Mouse (Mus musculus) limb, embryonic 14.5 days (tissue): ENCODE results near the gene Gm10837. TPM values are rescaled to one million over a fixed set of nuclear protein-coding genes. Genes with fewer than 3 reads are reported as not detected.
"Not testable (repeated sequence)": the region's sequence is repeated elsewhere in the genome, so short reads cannot be mapped to it uniquely, and the experiment has no call there.

ENCODE experiments used
- ATAC-seq: fragments of 200-750 bp; cut with Nextera tagmentation; 2 replicates; pipeline ENCODE4 v1.8.0; 2017; ENCODE audit warnings: low read depth, moderate number of reproducible peaks, moderate TSS enrichment; ENCODE audit not compliant: low FRiP score
- DNase-seq: peaks from one replicate; pipeline ENCODE4 v3.0.0-alpha.2; 2015; ENCODE audit warnings: low spot score
- H3K27ac ChIP-seq: fragments of 300-500 bp; sonication (generic); replicated peaks from 2 replicates; pipeline ENCODE4 v1.5.1; 2014; ENCODE audit warnings: low read depth, mild to moderate bottlenecking, low read length, moderate library complexity, mixed read lengths
- H3K27me3 ChIP-seq: fragments of 300-500 bp; sonication (generic); 2 replicates; pipeline ENCODE4 v1.6.1; 2014; ENCODE audit warnings: low read length, mixed read lengths; ENCODE audit not compliant: control insufficient read depth, insufficient read depth
- H3K36me3 ChIP-seq: fragments of 300-500 bp; sonication (generic); 2 replicates; pipeline ENCODE4 v1.6.1; 2014; ENCODE audit warnings: mild to moderate bottlenecking, low read length, moderate library complexity, mixed read lengths; ENCODE audit not compliant: control insufficient read depth, insufficient read depth
- H3K4me1 ChIP-seq: fragments of 300-500 bp; sonication (generic); 2 replicates; pipeline ENCODE4 v1.6.1; 2014; ENCODE audit warnings: antibody characterized with exemption, low read length, mixed read lengths; ENCODE audit not compliant: control insufficient read depth, insufficient read depth
- H3K4me2 ChIP-seq: fragments of 300-500 bp; sonication (generic); replicated peaks from 2 replicates; pipeline ENCODE4 v1.6.1; 2014; ENCODE audit warnings: low read depth, mild to moderate bottlenecking, low read length, moderate library complexity; ENCODE audit not compliant: severe bottlenecking
- H3K4me3 ChIP-seq: fragments of 300-500 bp; sonication (generic); replicated peaks from 2 replicates; pipeline ENCODE4 v1.5.1; 2014; ENCODE audit warnings: low read length
- H3K9ac ChIP-seq: fragments of 300-500 bp; sonication (generic); 2 replicates; pipeline ENCODE4 v1.6.1; 2014; ENCODE audit warnings: mild to moderate bottlenecking, low read depth, low read length, moderate library complexity; ENCODE audit not compliant: severe bottlenecking
- H3K9me3 ChIP-seq: fragments of 300-500 bp; sonication (generic); 2 replicates; pipeline ENCODE4 v1.6.1; 2016; ENCODE audit warnings: low read length; ENCODE audit not compliant: control insufficient read depth
- POLR2A ChIP-seq: fragments of 200-500 bp; IDR thresholded peaks from 2 replicates; pipeline ENCODE4 v1.8.0; 2012; ENCODE audit warnings: inconsistent platforms, mild to moderate bottlenecking, moderate library complexity, borderline replicate concordance; ENCODE audit not compliant: insufficient read depth, insufficient read length; ENCODE audit errors: extremely low read depth
- WGBS: fragments of 180-500 bp; shearing (Covaris S2); extraction: QIAGEN DNeasy Blood & Tissue Kit; methylation state at CpG from one replicate; pipeline ENCODE4 v1.1.7; 2014; 5-methylcytosine and 5-hydroxymethylcytosine counted together
- polyA plus RNA-seq, 2 experiments: library from polyadenylated mRNA; depleted of rRNA in 1 of 2; stranded (reverse) in 1 of 2; unstranded in 1 of 2; fragments of >200 nt; fragmentation: Nextera tagmentation in 1 of 2; extraction: Ambion mirVana in 1 of 2; gene quantifications; 2 replicates each; pipeline versions ENCODE4 v1.2.1 to v1.2.3; 2012 to 2014

Gene Gm10837
- polyA plus RNA-seq, 2 experiments, result 0.12 TPM; not detected in 1

- H3K4me3 ChIP-seq, result no peak overlapping the region
- H3K9ac ChIP-seq, result no peak overlapping the region
- H3K4me2 ChIP-seq, result no peak overlapping the region
These were observed 30.6 kb upstream of the Gm10837 start for GRCm38 (mm10) chr14:122459776-122460175.

GRCm38 (mm10) chr14:122460226-122460625, 30.2 kb upstream of the Gm10837 start:
- WGBS, result 40% methylated on average over 5 of the region's 5 CpGs
- H3K4me3 ChIP-seq, result no peak overlapping the region
- peaks cover 14% of the 10 kb centered on the region for H3K4me1 ChIP-seq
- no peaks in the 10 kb centered on the region for H3K36me3 ChIP-seq
- DNase-seq (no peak), ATAC-seq (no peak)
- no peak overlapping the region for H3K9ac ChIP-seq
- no peak overlapping the region for H3K27ac ChIP-seq
- peaks cover 42% of the 10 kb centered on the region for H3K27me3 ChIP-seq
- no peak overlapping the region for H3K4me2 ChIP-seq
- H3K9me3 ChIP-seq, result no peaks in the 10 kb centered on the region
- TF ChIP-seq POLR2A, result no peak

More at GRCm38 (mm10) chr14:122459776-122460175, 30.6 kb upstream of the Gm10837 start:
- H3K27me3 ChIP-seq, result peaks cover 42% of the 10 kb centered on the region
- ATAC-seq (no peak), DNase-seq (no peak)
- H3K27ac ChIP-seq, result no peak overlapping the region
- no peaks in the 10 kb centered on the region for H3K36me3 ChIP-seq
- H3K9me3 ChIP-seq, result no peaks in the 10 kb centered on the region
- peaks cover 10% of the 10 kb centered on the region for H3K4me1 ChIP-seq
- WGBS, result 93% methylated on average over 1 of the region's 1 CpGs
- TF ChIP-seq POLR2A, result no peak

GRCm38 (mm10) chr14:122461500-122461899, 28.9 kb upstream of the Gm10837 start:
- DNase-seq (no peak), ATAC-seq (no peak)
- Histone ChIP-seq H3K9me3 (no peaks in the 10 kb centered on the region), H3K36me3 (no peaks in the 10 kb centered on the region), H3K4me1 (peaks cover 14% of the 10 kb centered on the region), H3K9ac (no peak overlapping the region), H3K27me3 (peaks cover 50% of the 10 kb centered on the region), H3K27ac (no peak overlapping the region), H3K4me3 (peak overlapping the region; percentile 18; the same call in 1 of the 2 replicates), H3K4me2 (peak overlapping the region; percentile 86; the same call in 1 of the 2 replicates)
- WGBS, result 42% methylated on average over 3 of the region's 3 CpGs
- TF ChIP-seq POLR2A, result no peak

- H3K4me2 ChIP-seq, result peak overlapping the region; percentile 86; the same call in 1 of the 2 replicates
- no peak overlapping the region for H3K9ac ChIP-seq
- no peak for TF ChIP-seq POLR2A
- ATAC-seq (no peak), DNase-seq (no peak)
- H3K36me3 ChIP-seq, result no peaks in the 10 kb centered on the region
- no peak overlapping the region for H3K27ac ChIP-seq
- no peaks in the 10 kb centered on the region for H3K9me3 ChIP-seq
- peaks cover 55% of the 10 kb centered on the region for H3K27me3 ChIP-seq
- H3K4me3 ChIP-seq, result peak overlapping the region; percentile 18
- 15% methylated on average over 9 of the region's 9 CpGs for WGBS
- peaks cover 14% of the 10 kb centered on the region for H3K4me1 ChIP-seq
These were observed 28.4 kb upstream of the Gm10837 start for GRCm38 (mm10) chr14:122461966-122462365.

GRCm38 (mm10) chr14:122462689-122463079, 27.7 kb upstream of the Gm10837 start:
- Histone ChIP-seq H3K27ac (no peak overlapping the region), H3K27me3 (peaks cover 62% of the 10 kb centered on the region), H3K4me2 (peak overlapping the region; percentile 86; the same call in 1 of the 2 replicates), H3K4me3 (peak overlapping the region; percentile 55), H3K4me1 (peaks cover 14% of the 10 kb centered on the region), H3K36me3 (no peaks in the 10 kb centered on the region), H3K9me3 (no peaks in the 10 kb centered on the region), H3K9ac (no peak overlapping the region)
- no peak for DNase-seq
- WGBS, result 12% methylated on average over 17 of the region's 17 CpGs
- no peak for ATAC-seq
- TF ChIP-seq POLR2A, result no peak

GRCm38 (mm10) chr14:122463080-122463691, 27.2 kb upstream of the Gm10837 start:
- H3K9ac ChIP-seq, result peak overlapping the region; percentile 58
- no peak overlapping the region for H3K27ac ChIP-seq
- H3K27me3 ChIP-seq, result peaks cover 67% of the 10 kb centered on the region
- peak overlapping the region; percentile 55 for H3K4me3 ChIP-seq
- DNase-seq (no peak), ATAC-seq (no peak)
- no peaks in the 10 kb centered on the region for H3K36me3 ChIP-seq
- peak overlapping the region; percentile 86 for H3K4me2 ChIP-seq
- peaks cover 14% of the 10 kb centered on the region for H3K4me1 ChIP-seq
- 1% methylated on average over 40 of the region's 40 CpGs for WGBS
- no peak for TF ChIP-seq POLR2A
- H3K9me3 ChIP-seq, result no peaks in the 10 kb centered on the region

- Histone ChIP-seq H3K27me3 (peaks cover 74% of the 10 kb centered on the region), H3K4me3 (peak overlapping the region; percentile 55), H3K27ac (peak overlapping the region; percentile 52; the same call in 1 of the 2 replicates), H3K4me1 (peaks cover 14% of the 10 kb centered on the region), H3K4me2 (peak overlapping the region; percentile 86), H3K9ac (peak overlapping the region; percentile 58)
- DNase-seq, H3K36me3 ChIP-seq, H3K9me3 ChIP-seq: not testable (repeated sequence)
- WGBS, result 0% methylated on average over 44 of the region's 58 CpGs
- ATAC-seq, result peak; percentile 38
These were observed 26.5 kb upstream of the Gm10837 start for GRCm38 (mm10) chr14:122463734-122464341.
